Mouse (Mus musculus) bone marrow, adult 2 months (tissue): ENCODE results near the gene Mef2b.

Experiments used
- CTCF ChIP-seq: fragments of 200-500 bp; IDR thresholded peaks from 2 replicates; pipeline ENCODE4 v1.5.1; 2011; ENCODE audit warnings: low read length, control low read depth; ENCODE audit not compliant: control insufficient read depth, insufficient read depth
- POLR2A ChIP-seq: fragments of 200-500 bp; IDR thresholded peaks from 2 replicates; pipeline ENCODE4 v1.6.1; 2011; ENCODE audit warnings: low read depth, mild to moderate bottlenecking, control low read depth, low read length, borderline replicate concordance; ENCODE audit not compliant: control insufficient read depth

DNA sequence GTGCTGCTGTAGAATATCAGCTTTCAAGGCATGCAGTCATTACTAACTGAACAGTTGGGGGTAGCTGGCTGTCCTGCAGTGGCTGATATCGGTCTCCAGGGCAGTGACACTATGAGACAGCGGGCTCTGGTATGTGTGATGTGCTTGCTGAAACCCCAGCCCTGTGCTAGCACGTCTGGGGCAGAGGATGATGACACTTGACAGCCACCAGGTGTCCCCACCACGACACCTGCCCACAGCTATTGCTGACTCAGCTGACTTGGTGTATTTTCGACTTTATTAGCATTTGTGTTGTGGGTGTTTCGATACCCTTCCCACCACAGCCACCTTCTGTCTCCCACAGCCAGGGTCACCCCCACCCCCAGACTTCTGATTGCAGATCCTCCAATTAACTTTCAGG, 35.0 kb upstream of the Mef2b start:
- TF ChIP-seq CTCF = peak; percentile 89
- no peak for TF ChIP-seq POLR2A
